Mouse (Mus musculus) adrenal gland (tissue): ENCODE data around the gene Ltbp2.

Source experiments
- intact Hi-C: fragments of 180-260 bp; cut with DNase I; formaldehyde crosslinking; loops from one replicate; pipeline ENCODE4 v1.15.1; 2025

Gene Ltbp2

GRCm38 (mm10) chr12:84809033-84809432 lies 67.3 kb downstream of the Ltbp2 start:
- intact Hi-C loops, result no loop called here

- intact Hi-C loops, result no loop called here
Measured at GRCm38 (mm10) chr12:84807351-84807750, 69.0 kb downstream of the Ltbp2 start.

GRCm38 (mm10) chr12:84806726-84807125 lies 69.6 kb downstream of the Ltbp2 start:
- intact Hi-C loops, result no loop called here

GRCm38 (mm10) chr12:84806010-84806409 lies 70.3 kb downstream of the Ltbp2 start:
- intact Hi-C loops, result no loop called here

- intact Hi-C loops, result no loop called here
Measured at GRCm38 (mm10) chr12:84805228-84805842, 71.0 kb downstream of the Ltbp2 start.

GRCm38 (mm10) chr12:84802625-84803024 lies 73.7 kb downstream of the Ltbp2 start:
- intact Hi-C loops, result no loop called here

- intact Hi-C loops, result no loop called here
Measured at GRCm38 (mm10) chr12:84801532-84802110, 74.7 kb downstream of the Ltbp2 start.

GRCm38 (mm10) chr12:84800419-84800818 lies 75.9 kb downstream of the Ltbp2 start:
- intact Hi-C loops, result no loop called here

GRCm38 (mm10) chr12:84799086-84799485 lies 77.2 kb downstream of the Ltbp2 start:
- intact Hi-C loops, result no loop called here

GRCm38 (mm10) chr12:84794647-84795046 lies 81.7 kb downstream of the Ltbp2 start:
- intact Hi-C loops, result no loop called here

GRCm38 (mm10) chr12:84792629-84793028 lies 83.7 kb downstream of the Ltbp2 start:
- intact Hi-C loops, result no loop called here

GRCm38 (mm10) chr12:84790853-84791252 lies 85.5 kb downstream of the Ltbp2 start:
- intact Hi-C loops, result no loop called here

GRCm38 (mm10) chr12:84786091-84786490 lies 90.2 kb downstream of the Ltbp2 start:
- intact Hi-C loops, result no loop called here

GRCm38 (mm10) chr12:84784604-84785381 lies 91.5 kb downstream of the Ltbp2 start:
- intact Hi-C loops, result loop anchor here (5.0 kb wide), 1 partner anchor 93 kb away; the partner anchor contains the start of gene Ltbp2

- intact Hi-C loops, result no loop called here
Measured at GRCm38 (mm10) chr12:84776229-84776628, 100.1 kb downstream of the Ltbp2 start.

- intact Hi-C loops, result no loop called here
Measured at GRCm38 (mm10) chr12:84774376-84774775, 102.0 kb downstream of the Ltbp2 start.

- intact Hi-C loops, result no loop called here
Measured at GRCm38 (mm10) chr12:84773476-84773875, 102.9 kb downstream of the Ltbp2 start.

- intact Hi-C loops, result no loop called here
Measured at GRCm38 (mm10) chr12:84772726-84773441, 103.4 kb downstream of the Ltbp2 start, which contains the start of the genes Npc2 and Isca2. Gene Npc2, minus strand, starts transcription at chr12:84773152. Gene Isca2, plus strand, starts transcription at chr12:84773251.

- intact Hi-C loops, result no loop called here
Measured at GRCm38 (mm10) chr12:84771981-84772520, 104.3 kb downstream of the Ltbp2 start.

- intact Hi-C loops, result no loop called here
Measured at GRCm38 (mm10) chr12:84769624-84770023, 106.7 kb downstream of the Ltbp2 start.

GRCm38 (mm10) chr12:84767510-84767909 lies 108.8 kb downstream of the Ltbp2 start:
- intact Hi-C loops, result no loop called here
